Mouse (Mus musculus): ENCODE measurements around the gene Cd209f. TPM values are rescaled to one million over a fixed set of nuclear protein-coding genes. Genes with fewer than 3 reads are reported as not detected.

The Cd209f gene
- polyA plus RNA-seq (2012; ENCODE audit: low replicate concordance): not detected in 2 replicates

DNA sequence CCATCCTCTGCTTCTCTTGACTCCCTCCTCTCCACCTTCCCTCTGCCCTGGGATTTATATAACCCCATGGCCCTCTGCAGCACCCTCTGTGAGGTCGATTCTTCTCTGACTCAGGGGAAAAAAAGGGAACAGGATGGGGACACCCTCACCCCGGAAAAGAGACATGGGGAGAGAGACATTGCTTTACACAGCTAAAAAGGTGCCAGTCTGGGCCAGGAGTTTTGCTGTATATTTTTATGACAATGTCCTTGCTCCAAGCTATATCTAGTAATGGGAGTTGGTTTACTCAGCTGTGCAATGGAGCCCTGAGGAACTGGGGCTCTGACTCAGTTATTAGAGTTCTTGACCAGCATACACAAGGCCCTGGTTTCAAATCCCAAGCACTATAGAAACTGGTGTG lies at the start of gene Cd209f:
Gene Cd209f (minus strand): TSS at position 101 of the 400 bp plus-strand sequence.

DNA sequence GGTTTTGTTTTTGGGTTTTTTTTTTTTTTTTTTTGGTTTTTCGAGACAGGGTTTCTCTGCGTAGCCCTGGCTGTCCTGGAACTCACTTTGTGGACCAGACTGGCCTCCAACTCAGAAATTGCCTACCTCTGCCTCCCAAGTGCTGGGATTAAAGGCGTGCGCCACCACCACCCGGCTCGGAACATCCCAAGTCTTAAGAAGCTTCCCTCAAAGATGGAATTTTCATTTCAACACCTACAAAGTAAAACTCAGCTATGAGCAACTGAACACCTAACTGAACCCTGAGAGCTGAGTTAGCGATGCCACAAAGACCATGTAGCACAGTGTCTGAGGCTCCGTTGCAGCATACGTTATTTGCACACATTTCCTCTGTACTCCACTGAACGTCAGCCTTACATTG lies 28.2 kb upstream of the Cd209f start, which contains the start of gene Cd209g:
Gene Cd209g (plus strand): TSS at position 301 of the 400 bp plus-strand sequence.

Other genes starting within 250 kb of the Cd209f start
- gene Cd209d, start 227.3 kb downstream of the Cd209f start, polyA plus RNA-seq (2012; ENCODE audit: low replicate concordance): not detected in 2 replicates
- gene Cd209b, start 179.0 kb downstream of the Cd209f start, polyA plus RNA-seq (2012; ENCODE audit: low replicate concordance): not detected in 2 replicates
- gene Cd209c, start 151.1 kb downstream of the Cd209f start, polyA plus RNA-seq (2012; ENCODE audit: low replicate concordance): not detected in 2 replicates
- gene Cd209g, start 28.3 kb upstream of the Cd209f start, polyA plus RNA-seq (2012; ENCODE audit: low replicate concordance): not detected in 2 replicates
- gene Evi5l, start 60.7 kb upstream of the Cd209f start, polyA plus RNA-seq (2012; ENCODE audit: low replicate concordance): 4.8 and 11.4 TPM in 2 replicates
- 0.11 and 0.14 TPM in 2 replicates for gene Prr36, start 111.6 kb upstream of the Cd209f start, polyA plus RNA-seq (2012; ENCODE audit: low replicate concordance)
- gene Lrrc8e, start 121.0 kb upstream of the Cd209f start, polyA plus RNA-seq (2012; ENCODE audit: low replicate concordance): 0.43 TPM in 1 of 2 replicates, not detected in the other
- 181 and 201 TPM in 2 replicates for gene Map2k7, start 132.9 kb upstream of the Cd209f start, polyA plus RNA-seq (2012; ENCODE audit: low replicate concordance)
- 1.9 and 10.4 TPM in 2 replicates for gene Gm49320, start 133.0 kb upstream of the Cd209f start, polyA plus RNA-seq (2012; ENCODE audit: low replicate concordance)
- 29.8 and 37.7 TPM in 2 replicates for gene Tgfbr3l, start 142.4 kb upstream of the Cd209f start, polyA plus RNA-seq (2012; ENCODE audit: low replicate concordance)
- gene Snapc2, start 147.2 kb upstream of the Cd209f start, polyA plus RNA-seq (2012; ENCODE audit: low replicate concordance): 50.7 and 77.7 TPM in 2 replicates
- 1.4 and 2.2 TPM in 2 replicates for gene Ctxn1, start 153.4 kb upstream of the Cd209f start, polyA plus RNA-seq (2012; ENCODE audit: low replicate concordance)
- gene Timm44, start 170.1 kb upstream of the Cd209f start, polyA plus RNA-seq (2012; ENCODE audit: low replicate concordance): 47.7 and 54.9 TPM in 2 replicates
- gene Ccl25, start 219.4 kb upstream of the Cd209f start, polyA plus RNA-seq (2012; ENCODE audit: low replicate concordance): 1.2 and 2.2 TPM in 2 replicates
- 35.7 and 60.1 TPM in 2 replicates for gene Elavl1, start 219.6 kb upstream of the Cd209f start, polyA plus RNA-seq (2012; ENCODE audit: low replicate concordance)

All from leukemia stem cell, adult 10-12 weeks (primary cell).